Mouse (Mus musculus) urinary bladder, postnatal 10 days (tissue): ENCODE results near the gene Crip3.

ENCODE experiments used
- DNase-seq: peaks from one replicate; pipeline ENCODE4 v3.0.0; 2022; ENCODE audit warnings: low spot score

Crip3 gene

GRCm38 (mm10) chr17:46455110-46455691 lies 26.5 kb downstream of the Crip3 start:
- no peak for DNase-seq

- DNase-seq: no peak
These were observed 29.1 kb downstream of the Crip3 start for GRCm38 (mm10) chr17:46457791-46458190.

- DNase-seq: no peak
These were observed 29.7 kb downstream of the Crip3 start for GRCm38 (mm10) chr17:46458439-46458838.

- no peak for DNase-seq
These were observed 31.9 kb downstream of the Crip3 start for GRCm38 (mm10) chr17:46460673-46461072.

- DNase-seq: no peak
These were observed 32.6 kb downstream of the Crip3 start for GRCm38 (mm10) chr17:46461347-46461746.

GRCm38 (mm10) chr17:46462226-46462625 lies 33.5 kb downstream of the Crip3 start:
- no peak for DNase-seq

- DNase-seq: no peak
These were observed 39.1 kb downstream of the Crip3 start for GRCm38 (mm10) chr17:46467830-46468229.

GRCm38 (mm10) chr17:46476601-46477000 lies 47.9 kb downstream of the Crip3 start:
- no peak for DNase-seq

- no peak for DNase-seq
These were observed 48.6 kb downstream of the Crip3 start for GRCm38 (mm10) chr17:46477286-46477685.
